Mouse (Mus musculus) gastrocnemius, postnatal 10 days (tissue): Measurements from ENCODE around the gene Cckbr. TPM values are rescaled to one million over a fixed set of nuclear protein-coding genes. Genes with fewer than 3 reads are reported as not detected.

Experiments
- DNase-seq: peaks from one replicate; pipeline ENCODE4 v3.0.0; 2021; ENCODE audit warnings: mixed read lengths
- total RNA-seq, 2 experiments: library from RNA; stranded (reverse); gene quantifications; 2 replicates each; pipeline ENCODE4 v1.2.3; 2021

Gene Cckbr
- total RNA-seq, 2 experiments from 2014 or later = not detected

- DNase-seq = no peak
These were observed 72.3 kb downstream of the Cckbr start for GRCm38 (mm10) chr7:105497881-105498280.

GRCm38 (mm10) chr7:105498854-105499492 lies 73.4 kb downstream of the Cckbr start:
- DNase-seq = no peak

- no peak for DNase-seq
These were observed 74.1 kb downstream of the Cckbr start for GRCm38 (mm10) chr7:105499676-105500075.

- no peak for DNase-seq
These were observed 76.5 kb downstream of the Cckbr start for GRCm38 (mm10) chr7:105501984-105502383.

GRCm38 (mm10) chr7:105507257-105507656 lies 81.7 kb downstream of the Cckbr start:
- DNase-seq = no peak

GRCm38 (mm10) chr7:105510143-105510542 lies 84.6 kb downstream of the Cckbr start:
- DNase-seq = no peak

GRCm38 (mm10) chr7:105513845-105514291 lies 88.3 kb downstream of the Cckbr start:
- DNase-seq = no peak

GRCm38 (mm10) chr7:105514561-105514960 lies 89.0 kb downstream of the Cckbr start:
- no peak for DNase-seq

- DNase-seq = peak; percentile 59
These were observed 89.6 kb downstream of the Cckbr start for GRCm38 (mm10) chr7:105515178-105515577.

- DNase-seq = no peak
These were observed 91.3 kb downstream of the Cckbr start for GRCm38 (mm10) chr7:105516669-105517360.

- DNase-seq = no peak
These were observed 93.8 kb downstream of the Cckbr start for GRCm38 (mm10) chr7:105519336-105519735.

GRCm38 (mm10) chr7:105519771-105520170 lies 94.2 kb downstream of the Cckbr start:
- DNase-seq = no peak

GRCm38 (mm10) chr7:105520201-105520600 lies 94.7 kb downstream of the Cckbr start:
- DNase-seq = peak; percentile 19

Other genes starting within 250 kb of the Cckbr start
- gene Olfr685, start 239.7 kb upstream of the Cckbr start, total RNA-seq = not detected
- gene Olfr686, start 218.2 kb upstream of the Cckbr start, total RNA-seq = not detected
- gene Olfr688, start 137.6 kb upstream of the Cckbr start, total RNA-seq = not detected
- gene Olfr689, start 114.6 kb upstream of the Cckbr start, total RNA-seq = not detected
- not detected for gene Olfr690, start 91.6 kb upstream of the Cckbr start, total RNA-seq
- not detected for gene Olfr691, start 83.5 kb upstream of the Cckbr start, total RNA-seq
- gene Olfr692, start 57.5 kb upstream of the Cckbr start, total RNA-seq = not detected
- gene Gm5901, start 50.7 kb upstream of the Cckbr start, total RNA-seq = not detected
- gene Fam160a2, start 25.7 kb upstream of the Cckbr start, total RNA-seq = 10 to 100 TPM; 12.6 to 17.5 TPM
- not detected for gene Cnga4, start 21.2 kb upstream of the Cckbr start, total RNA-seq
- 10 to 100 TPM; 37.4 to 43.2 TPM for gene Cavin3, start 56.6 kb downstream of the Cckbr start, total RNA-seq
- gene Smpd1, start 128.6 kb downstream of the Cckbr start, total RNA-seq = 10 to 100 TPM; 42.9 to 44.0 TPM
- 10 to 100 TPM; 10.6 to 13.0 TPM for gene Apbb1, start 155.9 kb downstream of the Cckbr start, total RNA-seq
- gene Hpx, start 174.4 kb downstream of the Cckbr start, total RNA-seq = 1 to 10 TPM in 1 of 2 experiments, not detected in 1; 2.5 TPM
- 10 to 100 TPM; 18.8 to 29.4 TPM for gene Trim3, start 207.8 kb downstream of the Cckbr start, total RNA-seq
- gene Timm10b, start 214.3 kb downstream of the Cckbr start, total RNA-seq = 10 to 100 TPM; 67.5 to 79.0 TPM
- 10 to 100 TPM; 21.2 to 28.2 TPM for gene Arfip2, start 214.7 kb downstream of the Cckbr start, total RNA-seq
- gene Gm45799, start 214.8 kb downstream of the Cckbr start, total RNA-seq = 1 to 10 TPM; 1.9 to 3.1 TPM
- under 1 TPM; 0.90 to 0.94 TPM for gene Dnhd1, start 225.1 kb downstream of the Cckbr start, total RNA-seq